Mouse (Mus musculus): Measurements from ENCODE around the gene 4931422A03Rik. TPM values are rescaled to one million over a fixed set of nuclear protein-coding genes. Genes with fewer than 3 reads are reported as not detected.
A peak's percentile ranks its signal among the peaks of the same experiment; 100 is the strongest.

4931422A03Rik gene
- total RNA-seq, 1 experiment from 2014 or later, result not detected

GRCm38 (mm10) chr2:103931511-103931911 lies 96.7 kb downstream of the 4931422A03Rik start:
- no peak for ATAC-seq (replicated peaks in 1 of 2; ENCODE audit: insufficient read depth in 1 of 2, low FRiP score in 2 of 2, low TSS enrichment in 1 of 2, low read depth in 1 of 2, poor library complexity in 2 of 2, severe bottlenecking in 2 of 2)

GRCm38 (mm10) chr2:103930306-103931019 lies 97.7 kb downstream of the 4931422A03Rik start:
- peak; percentile 40 to 54 for ATAC-seq (replicated peaks in 1 of 2; ENCODE audit: insufficient read depth in 1 of 2, low FRiP score in 2 of 2, low TSS enrichment in 1 of 2, low read depth in 1 of 2, poor library complexity in 2 of 2, severe bottlenecking in 2 of 2)

GRCm38 (mm10) chr2:103927610-103928145 lies 100.5 kb downstream of the 4931422A03Rik start:
- ATAC-seq (replicated peaks in 1 of 2; ENCODE audit: insufficient read depth in 1 of 2, low FRiP score in 2 of 2, low TSS enrichment in 1 of 2, low read depth in 1 of 2, poor library complexity in 2 of 2, severe bottlenecking in 2 of 2), result no peak

- ATAC-seq (replicated peaks in 1 of 2; ENCODE audit: insufficient read depth in 1 of 2, low FRiP score in 2 of 2, low TSS enrichment in 1 of 2, low read depth in 1 of 2, poor library complexity in 2 of 2, severe bottlenecking in 2 of 2), result no peak
Observed at GRCm38 (mm10) chr2:103926586-103927113, 101.5 kb downstream of the 4931422A03Rik start.

- ATAC-seq (replicated peaks in 1 of 2; ENCODE audit: insufficient read depth in 1 of 2, low FRiP score in 2 of 2, low TSS enrichment in 1 of 2, low read depth in 1 of 2, poor library complexity in 2 of 2, severe bottlenecking in 2 of 2), result no peak
Observed at GRCm38 (mm10) chr2:103919488-103919887, 108.7 kb downstream of the 4931422A03Rik start.

GRCm38 (mm10) chr2:103918375-103918774 lies 109.8 kb downstream of the 4931422A03Rik start:
- no peak for ATAC-seq (replicated peaks in 1 of 2; ENCODE audit: insufficient read depth in 1 of 2, low FRiP score in 2 of 2, low TSS enrichment in 1 of 2, low read depth in 1 of 2, poor library complexity in 2 of 2, severe bottlenecking in 2 of 2)

- ATAC-seq (replicated peaks in 1 of 2; ENCODE audit: insufficient read depth in 1 of 2, low FRiP score in 2 of 2, low TSS enrichment in 1 of 2, low read depth in 1 of 2, poor library complexity in 2 of 2, severe bottlenecking in 2 of 2), result no peak
Observed at GRCm38 (mm10) chr2:103917375-103917774, 110.8 kb downstream of the 4931422A03Rik start.

Other genes starting within 250 kb of the 4931422A03Rik start
- gene Caprin1, start 230.7 kb downstream of the 4931422A03Rik start, total RNA-seq (2017), result 544 and 546 TPM in 2 replicates
- gene Lmo2, start 70.4 kb downstream of the 4931422A03Rik start, total RNA-seq (2017), result 803 and 858 TPM in 2 replicates
- gene Fbxo3, start 640 bp downstream of the 4931422A03Rik start, total RNA-seq (2017), result 99.2 and 102 TPM in 2 replicates
- gene Gm10912, start 37.5 kb upstream of the 4931422A03Rik start, total RNA-seq (2017), result not detected in 2 replicates
- not detected in 2 replicates for gene Gm10799, start 40.2 kb upstream of the 4931422A03Rik start, total RNA-seq (2017)
- gene Cd59b, start 41.5 kb upstream of the 4931422A03Rik start, total RNA-seq (2017), result 3.2 and 12.7 TPM in 2 replicates
- 12.6 and 22.4 TPM in 2 replicates for gene Cd59a, start 67.4 kb upstream of the 4931422A03Rik start, total RNA-seq (2017)
- gene A930018P22Rik, start 94.4 kb upstream of the 4931422A03Rik start, total RNA-seq (2017), result not detected in 2 replicates

Data from hematopoietic stem cell, adult 5-6 weeks (primary cell).